Mouse (Mus musculus): Measurements from ENCODE around the gene Astn2.
"Not testable (repeated sequence)": the region's sequence is repeated elsewhere in the genome, so short reads cannot be mapped to it uniquely, and the experiment has no call there.

Astn2 gene

GRCm38 (mm10) chr4:65752941-65753340 lies 651.5 kb downstream of the Astn2 start:
- no peak for DNase-seq (ENCODE audit: low spot score)

GRCm38 (mm10) chr4:65744788-65745187 lies 659.6 kb downstream of the Astn2 start:
- no peak for DNase-seq (ENCODE audit: low spot score)

DNA sequence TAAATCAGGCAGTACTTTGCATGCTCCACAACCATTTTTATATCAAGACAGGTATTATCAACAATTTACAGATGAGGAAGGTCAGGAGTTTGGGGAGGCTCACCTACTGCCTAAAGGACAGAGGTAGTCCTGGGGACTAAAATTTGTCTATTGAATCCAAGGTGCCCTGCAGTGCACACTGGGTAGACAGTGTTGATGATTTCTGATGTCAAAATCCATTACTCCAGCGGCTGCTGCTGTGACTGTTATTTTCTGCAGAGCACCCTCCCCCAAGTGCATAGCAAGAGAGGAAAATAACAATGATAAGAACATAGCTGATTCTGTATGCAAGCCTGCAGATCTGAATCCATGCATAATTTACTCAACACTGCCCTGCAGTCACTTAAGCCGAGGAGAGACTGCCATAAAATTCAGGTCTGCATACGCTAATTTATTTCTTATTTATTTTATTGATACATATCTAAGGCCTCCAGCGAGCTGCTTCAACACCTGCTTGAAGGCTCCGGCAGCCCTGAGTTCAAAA lies 660.3 kb downstream of the Astn2 start:
- DNase-seq (ENCODE audit: low spot score): no peak

DNA sequence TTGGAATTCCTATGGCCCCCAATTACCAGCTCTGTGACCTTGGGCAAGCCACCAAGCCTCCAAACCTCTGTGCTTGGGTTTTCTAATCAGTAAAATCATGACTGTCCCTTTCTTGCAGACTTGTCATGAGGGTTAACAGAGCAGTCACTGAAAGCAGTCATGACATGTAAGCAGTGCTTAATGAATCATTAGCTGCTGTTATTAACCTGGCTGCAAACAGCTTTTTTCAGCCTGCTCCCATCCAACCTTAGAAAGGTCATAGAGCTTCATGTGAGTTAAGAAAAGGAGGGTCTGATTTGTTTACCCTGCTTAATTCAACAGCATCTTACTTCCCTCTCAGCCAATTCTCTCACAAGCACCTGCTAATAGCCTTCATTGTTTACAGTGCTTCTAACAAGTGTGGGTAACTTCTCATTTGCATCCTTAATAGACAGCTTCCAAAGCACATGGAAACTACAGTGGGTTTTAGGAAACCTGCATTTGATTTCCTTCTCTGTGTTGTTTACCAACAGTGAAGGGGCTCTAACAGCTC lies 661.2 kb downstream of the Astn2 start:
- DNase-seq (ENCODE audit: low spot score): no peak

DNA sequence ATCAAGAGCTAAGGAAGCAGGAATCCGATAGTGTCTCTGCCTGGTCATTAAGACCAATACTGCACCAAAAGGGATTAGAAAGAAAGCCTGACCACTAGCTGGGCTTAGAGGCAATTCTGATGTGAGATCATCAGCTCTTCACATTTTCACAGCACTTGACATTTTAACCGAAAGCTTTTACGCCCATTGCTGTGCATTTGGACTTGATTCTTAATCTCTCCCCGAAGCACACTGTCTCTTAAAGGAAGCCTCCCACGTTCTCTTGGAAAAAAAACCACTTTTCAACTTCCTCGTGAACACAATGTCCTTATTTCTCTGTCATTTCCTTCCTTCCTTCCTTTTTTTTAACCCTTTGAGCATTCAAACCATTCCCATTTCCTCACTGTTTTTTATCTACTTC lies 680.0 kb downstream of the Astn2 start:
- no peak for DNase-seq (ENCODE audit: low spot score)

- DNase-seq (ENCODE audit: low spot score): no peak
These were observed 684.8 kb downstream of the Astn2 start for GRCm38 (mm10) chr4:65719610-65720009.

- DNase-seq (ENCODE audit: low spot score): no peak
These were observed 686.5 kb downstream of the Astn2 start for GRCm38 (mm10) chr4:65717899-65718298.

GRCm38 (mm10) chr4:65716086-65716485 lies 688.3 kb downstream of the Astn2 start:
- no peak for DNase-seq (ENCODE audit: low spot score)

GRCm38 (mm10) chr4:65711678-65712077 lies 692.7 kb downstream of the Astn2 start:
- no peak for DNase-seq (ENCODE audit: low spot score)

DNA sequence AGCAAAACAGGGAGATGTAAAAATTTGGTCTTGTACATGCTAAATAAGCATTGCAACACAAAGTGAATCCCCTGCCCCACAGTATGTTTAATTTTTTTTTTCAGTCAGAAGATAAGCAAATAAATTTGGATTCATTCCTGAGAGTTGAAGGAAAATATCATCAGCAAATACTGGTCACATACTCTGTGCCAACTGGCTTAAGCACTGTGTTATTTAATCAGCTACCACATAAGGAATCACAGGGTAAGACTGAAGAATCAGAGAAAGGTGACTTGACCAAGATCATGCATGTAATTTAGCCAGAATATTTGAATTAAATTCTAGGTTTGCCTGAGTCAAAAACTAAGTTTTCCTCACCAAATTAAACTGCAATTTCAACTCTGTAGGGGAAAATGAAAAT lies 693.8 kb downstream of the Astn2 start:
- no peak for DNase-seq (ENCODE audit: low spot score)

- no peak for DNase-seq (ENCODE audit: low spot score)
These were observed 702.6 kb downstream of the Astn2 start for GRCm38 (mm10) chr4:65701848-65702247.

- no peak for DNase-seq (ENCODE audit: low spot score)
These were observed 704.6 kb downstream of the Astn2 start for GRCm38 (mm10) chr4:65699743-65700361.

- no peak for DNase-seq (ENCODE audit: low spot score)
These were observed 709.2 kb downstream of the Astn2 start for GRCm38 (mm10) chr4:65695241-65695640.

GRCm38 (mm10) chr4:65694011-65694410 lies 710.4 kb downstream of the Astn2 start:
- DNase-seq (ENCODE audit: low spot score): no peak

- DNase-seq (ENCODE audit: low spot score): no peak
These were observed 717.2 kb downstream of the Astn2 start for GRCm38 (mm10) chr4:65687006-65687723.

- DNase-seq (ENCODE audit: low spot score): no peak
These were observed 718.0 kb downstream of the Astn2 start for GRCm38 (mm10) chr4:65686258-65687005.

GRCm38 (mm10) chr4:65684401-65684800 lies 720.0 kb downstream of the Astn2 start:
- no peak for DNase-seq (ENCODE audit: low spot score)

- not testable (repeated sequence) for DNase-seq (ENCODE audit: low spot score)
These were observed 724.6 kb downstream of the Astn2 start for GRCm38 (mm10) chr4:65679786-65680185.

DNA sequence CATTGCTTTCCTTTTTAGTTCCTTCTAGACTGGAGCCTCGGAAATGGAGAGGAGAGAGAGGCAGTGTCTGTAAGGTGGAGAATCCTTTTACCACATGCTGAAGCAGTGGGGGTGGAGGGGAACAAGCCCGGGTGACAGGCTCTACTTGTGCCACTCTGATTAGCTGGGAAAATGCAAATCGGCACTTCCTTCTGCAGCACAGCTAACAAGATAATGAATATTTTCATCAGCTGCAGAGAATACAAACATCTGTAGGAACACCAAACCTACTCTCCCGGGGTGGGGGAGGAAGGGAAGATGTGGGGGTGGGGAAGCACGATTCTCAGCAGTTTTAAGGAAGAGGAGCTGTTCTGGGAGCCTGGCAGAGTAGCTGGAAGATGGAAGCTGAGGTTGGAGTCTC lies 725.5 kb downstream of the Astn2 start:
- DNase-seq (ENCODE audit: low spot score): no peak

GRCm38 (mm10) chr4:65678495-65678894 lies 725.9 kb downstream of the Astn2 start:
- DNase-seq (ENCODE audit: low spot score): no peak

GRCm38 (mm10) chr4:65674267-65674978 lies 730.0 kb downstream of the Astn2 start:
- DNase-seq (ENCODE audit: low spot score): no peak

- DNase-seq (ENCODE audit: low spot score): no peak
These were observed 730.9 kb downstream of the Astn2 start for GRCm38 (mm10) chr4:65673418-65673933.

All from c-Kit-positive CD71-positive TER-119-positive erythroid progenitor cells, embryonic 14.5 days (primary cell).